Mouse (Mus musculus) liver, embryonic 14.5 days (tissue): ENCODE measurements at regions not wholly inside any gene's neighbourhood (a gene's known extent, or its start where the extent isn't known, plus 50 kb on each side); places are given as distances from the start of the nearest gene placed in this dataset.

ENCODE experiments used
- CTCF ChIP-seq: IDR thresholded peaks from 2 replicates; pipeline ENCODE4 v1.5.1; 2016; ENCODE audit warnings: antibody characterized with exemption, low read depth, control low read depth
- EP300 ChIP-seq: IDR thresholded peaks from 2 replicates; pipeline ENCODE4 v1.6.1; 2016; ENCODE audit warnings: antibody characterized with exemption, low read depth

DNA sequence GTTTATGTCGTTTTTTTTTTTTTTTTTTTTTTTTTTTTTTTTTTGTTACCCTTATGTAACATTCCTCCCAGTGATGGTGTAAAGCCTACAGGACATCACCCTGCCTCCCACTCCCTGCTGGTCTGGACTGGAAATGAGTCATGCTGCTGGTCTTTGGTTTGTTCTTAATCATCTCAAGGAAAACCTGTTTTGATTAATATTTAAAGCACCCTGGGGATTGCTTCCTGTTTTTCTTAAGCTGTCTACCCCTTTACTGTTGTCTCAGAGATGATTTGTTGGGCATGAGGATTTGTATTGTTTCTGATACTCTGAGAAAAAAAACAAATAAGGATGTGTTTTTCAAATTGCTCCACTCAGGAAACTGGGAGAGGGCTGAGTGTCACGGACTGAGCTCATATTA is 139.4 kb upstream of the Adgrl4 start:
- TF ChIP-seq EP300 (no peak), CTCF (no peak)
